Mouse (Mus musculus): ENCODE data around the gene Tfam. TPM values are rescaled to one million over a fixed set of nuclear protein-coding genes. Genes with fewer than 3 reads are reported as not detected.

Gene Tfam
- polyA plus RNA-seq, 1 experiment from 2014 or later: 29.4 TPM

DNA sequence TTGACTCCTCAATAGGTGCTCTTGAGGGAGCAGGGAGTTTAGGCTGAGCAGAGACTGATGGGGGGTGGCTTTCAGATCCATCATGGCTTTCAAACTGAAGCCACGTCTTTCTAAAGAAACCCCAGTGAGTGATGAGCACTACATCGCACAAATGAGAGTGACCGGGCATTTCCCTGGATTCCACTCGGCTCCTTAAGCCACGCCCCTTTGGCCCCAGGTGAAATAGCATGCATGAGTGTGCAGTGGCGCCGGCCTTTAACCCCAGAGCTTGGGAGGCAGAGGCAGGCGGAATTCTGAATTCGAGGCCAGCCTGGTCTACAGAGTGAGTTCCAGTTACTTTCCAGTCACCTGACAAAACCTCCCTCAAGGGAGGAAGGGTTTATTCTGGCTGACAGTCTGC, 22.1 kb downstream of the Tfam start:
- no peak for ATAC-seq
- TF ChIP-seq CTCF (IDR thresholded peaks at IDR 0.05): no peak
- TF ChIP-seq EP300 (IDR thresholded peaks at IDR 0.05): no peak
- no peaks in the 10 kb centered on the region for H3K36me3 ChIP-seq (ENCODE audit: insufficient read depth, low read length)

DNA sequence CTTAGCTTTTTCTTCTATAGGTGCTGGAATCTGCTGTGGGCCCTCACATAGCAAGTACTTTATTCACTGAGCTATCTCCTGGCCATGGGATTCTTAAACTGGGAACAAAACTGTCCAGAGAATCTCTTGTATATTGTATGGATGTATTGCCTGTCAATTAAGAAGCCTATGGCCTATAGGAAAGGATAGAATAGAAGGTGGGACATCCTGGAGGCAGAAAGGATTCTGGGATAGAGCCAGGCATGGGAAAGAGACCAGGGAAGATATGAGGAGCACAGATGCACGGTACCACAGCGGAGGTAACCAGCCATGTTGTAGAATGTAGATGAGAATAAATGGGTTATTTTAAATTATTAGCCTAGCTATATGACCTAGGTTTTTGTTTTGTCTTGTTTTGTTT, 36.6 kb downstream of the Tfam start:
- no peak for TF ChIP-seq CTCF (IDR thresholded peaks at IDR 0.05)
- no peak for TF ChIP-seq EP300 (IDR thresholded peaks at IDR 0.05)
- Histone ChIP-seq H3K9ac (replicated peaks; ENCODE audit: low read depth) (no peak overlapping the region), H3K4me2 (replicated peaks; ENCODE audit: low read depth, low read length) (no peak overlapping the region)

More for the DNA sequence above, 22.1 kb downstream of the Tfam start:
- H3K4me3 ChIP-seq (ENCODE audit: low read depth, low read length): no peak overlapping the region
- no peaks in the 10 kb centered on the region for H3K9me3 ChIP-seq (ENCODE audit: low read length)
- WGBS: 72% methylated on average over 9 of the region's 9 CpGs
- no peaks in the 10 kb centered on the region for H3K4me1 ChIP-seq (ENCODE audit: insufficient read depth, low read depth, low read length)
- DNase-seq (ENCODE audit: low spot score): no peak
- no peak overlapping the region for H3K9ac ChIP-seq (replicated peaks; ENCODE audit: low read depth)
- no peak overlapping the region for H3K27ac ChIP-seq (ENCODE audit: low read length)
- H3K27me3 ChIP-seq (replicated peaks; ENCODE audit: insufficient read depth, low read length): 0 out of 2 replicates have a peak, but pooled peaks cover 3% of the 10 kb centered on the region
- H3K4me2 ChIP-seq (replicated peaks; ENCODE audit: low read depth, low read length): no peak overlapping the region

DNA sequence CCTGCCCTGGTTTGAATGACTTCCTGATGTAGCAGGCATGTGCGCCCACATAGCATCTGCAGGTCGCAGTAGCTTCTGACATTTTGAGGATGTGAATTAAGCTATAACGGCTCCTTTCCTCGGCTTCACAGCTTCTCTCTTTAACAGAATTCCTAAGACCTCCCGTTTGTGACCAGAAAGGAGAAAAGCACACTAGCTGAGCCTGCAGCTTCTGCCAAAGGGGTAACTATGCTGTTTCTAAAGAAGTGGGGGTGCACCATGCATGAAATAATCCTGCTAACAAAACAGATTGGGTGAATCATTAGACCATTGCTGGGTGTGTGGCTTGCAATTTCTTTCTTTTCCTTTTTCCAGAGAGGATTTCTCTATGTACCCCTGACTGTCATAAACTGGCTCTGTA, 37.1 kb downstream of the Tfam start:
- ATAC-seq (no peak), DNase-seq (ENCODE audit: low spot score) (no peak)
- 44% methylated on average over 5 of the region's 5 CpGs for WGBS
- H3K9me3 ChIP-seq (ENCODE audit: low read length): no peaks in the 10 kb centered on the region
- no peak overlapping the region for H3K27ac ChIP-seq (ENCODE audit: low read length)
- peaks cover 4% of the 10 kb centered on the region; the same call in 1 of the 2 replicates for H3K4me1 ChIP-seq (ENCODE audit: insufficient read depth, low read depth, low read length)
- H3K27me3 ChIP-seq (replicated peaks; ENCODE audit: insufficient read depth, low read length): no peaks in the 10 kb centered on the region
- H3K36me3 ChIP-seq (ENCODE audit: insufficient read depth, low read length): no peaks in the 10 kb centered on the region
- H3K4me2 ChIP-seq (replicated peaks; ENCODE audit: low read depth, low read length): no peak overlapping the region
- no peak overlapping the region for H3K9ac ChIP-seq (replicated peaks; ENCODE audit: low read depth)
- H3K4me3 ChIP-seq (ENCODE audit: low read depth, low read length): no peak overlapping the region
- no peak for TF ChIP-seq CTCF (IDR thresholded peaks at IDR 0.05)
- no peak for TF ChIP-seq EP300 (IDR thresholded peaks at IDR 0.05)

More for the DNA sequence above, 36.6 kb downstream of the Tfam start:
- no peak for ATAC-seq
- Histone ChIP-seq H3K4me1 (ENCODE audit: insufficient read depth, low read depth, low read length) (peaks cover 4% of the 10 kb centered on the region; the same call in 1 of the 2 replicates), H3K36me3 (ENCODE audit: insufficient read depth, low read length) (no peaks in the 10 kb centered on the region), H3K4me3 (ENCODE audit: low read depth, low read length) (no peak overlapping the region), H3K27ac (ENCODE audit: low read length) (no peak overlapping the region), H3K27me3 (replicated peaks; ENCODE audit: insufficient read depth, low read length) (no peaks in the 10 kb centered on the region), H3K9me3 (ENCODE audit: low read length) (no peaks in the 10 kb centered on the region)
- WGBS: 82% methylated on average over 2 of the region's 2 CpGs
- DNase-seq (ENCODE audit: low spot score): no peak

DNA sequence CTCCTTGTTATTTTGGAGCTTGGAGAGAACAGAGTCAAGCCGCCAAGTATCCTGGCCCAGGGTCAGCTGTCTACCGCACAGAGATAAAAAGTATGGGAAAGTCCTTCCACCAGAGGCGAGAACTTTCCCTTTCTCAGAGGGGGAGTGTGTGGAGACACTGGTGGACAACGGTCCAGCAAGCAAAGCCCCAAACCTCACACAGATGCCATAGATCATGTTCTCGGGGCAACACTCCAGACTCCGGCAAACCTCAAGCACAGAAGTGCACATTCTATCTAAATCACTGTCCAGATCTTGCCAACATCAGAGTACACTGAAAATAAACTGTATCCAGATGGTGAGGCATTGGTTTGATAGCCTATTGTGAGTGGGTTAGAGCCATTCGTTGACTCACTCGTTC, 39.4 kb downstream of the Tfam start:
- H3K27me3 ChIP-seq (replicated peaks; ENCODE audit: insufficient read depth, low read length): no peaks in the 10 kb centered on the region
- no peak overlapping the region for H3K27ac ChIP-seq (ENCODE audit: low read length)
- H3K4me1 ChIP-seq (ENCODE audit: insufficient read depth, low read depth, low read length): peaks cover 4% of the 10 kb centered on the region; the same call in 1 of the 2 replicates
- H3K9me3 ChIP-seq (ENCODE audit: low read length): no peaks in the 10 kb centered on the region
- no peak overlapping the region for H3K4me3 ChIP-seq (ENCODE audit: low read depth, low read length)
- DNase-seq (ENCODE audit: low spot score) (no peak), ATAC-seq (no peak)
- 70% methylated on average over 8 of the region's 8 CpGs for WGBS
- no peak overlapping the region for H3K9ac ChIP-seq (replicated peaks; ENCODE audit: low read depth)
- no peak for TF ChIP-seq EP300 (IDR thresholded peaks at IDR 0.05)
- no peak for TF ChIP-seq CTCF (IDR thresholded peaks at IDR 0.05)
- H3K36me3 ChIP-seq (ENCODE audit: insufficient read depth, low read length): no peaks in the 10 kb centered on the region
- no peak overlapping the region for H3K4me2 ChIP-seq (replicated peaks; ENCODE audit: low read depth, low read length)

DNA sequence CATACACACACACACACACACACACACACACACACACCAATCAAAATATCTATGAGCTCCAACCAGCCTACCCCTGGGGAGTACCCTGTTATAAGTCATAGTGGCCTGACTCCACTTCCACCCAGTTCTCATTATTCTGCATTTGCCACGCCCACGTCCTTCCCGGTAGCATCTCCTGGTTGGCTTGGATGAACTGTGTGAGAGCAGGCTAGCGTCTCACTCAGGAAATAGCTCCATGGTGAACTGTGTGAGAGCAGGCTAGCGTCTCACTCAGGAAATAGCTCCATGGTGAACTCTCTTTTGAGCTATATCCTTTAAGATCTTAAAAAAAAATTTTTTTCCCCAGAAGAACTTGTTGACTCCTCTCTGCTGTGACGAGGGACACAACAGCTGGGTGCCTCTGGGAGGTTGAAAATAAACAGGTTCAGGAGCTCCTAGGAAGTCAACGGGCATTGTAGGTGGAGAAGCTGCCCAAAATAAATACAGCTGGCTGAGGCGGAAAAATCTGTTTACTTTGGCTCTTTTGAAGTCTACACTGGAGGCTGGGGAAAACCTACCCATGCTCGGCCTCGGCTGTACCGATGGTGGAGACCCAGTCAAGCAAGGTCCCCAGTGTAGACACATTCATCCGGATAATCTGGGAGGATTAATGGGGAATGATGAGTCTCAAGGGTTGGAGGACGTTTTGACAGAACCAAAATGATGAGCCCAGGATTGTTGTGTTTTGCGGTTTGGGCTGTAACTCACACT, 40.9 kb downstream of the Tfam start:
- no peak for TF ChIP-seq CTCF (IDR thresholded peaks at IDR 0.05)
- no peak for TF ChIP-seq EP300 (IDR thresholded peaks at IDR 0.05)
- WGBS: 28% methylated on average over 14 of the region's 14 CpGs
- no peak overlapping the region for H3K4me3 ChIP-seq (ENCODE audit: low read depth, low read length)
- H3K9me3 ChIP-seq (ENCODE audit: low read length): no peaks in the 10 kb centered on the region
- no peak overlapping the region for H3K9ac ChIP-seq (replicated peaks; ENCODE audit: low read depth)
- ATAC-seq (no peak), DNase-seq (ENCODE audit: low spot score) (no peak)
- no peaks in the 10 kb centered on the region for H3K36me3 ChIP-seq (ENCODE audit: insufficient read depth, low read length)
- no peaks in the 10 kb centered on the region for H3K27me3 ChIP-seq (replicated peaks; ENCODE audit: insufficient read depth, low read length)
- H3K4me2 ChIP-seq (replicated peaks; ENCODE audit: low read depth, low read length): no peak overlapping the region
- peaks cover 4% of the 10 kb centered on the region; the same call in 1 of the 2 replicates for H3K4me1 ChIP-seq (ENCODE audit: insufficient read depth, low read depth, low read length)
- no peak overlapping the region for H3K27ac ChIP-seq (ENCODE audit: low read length)

DNA sequence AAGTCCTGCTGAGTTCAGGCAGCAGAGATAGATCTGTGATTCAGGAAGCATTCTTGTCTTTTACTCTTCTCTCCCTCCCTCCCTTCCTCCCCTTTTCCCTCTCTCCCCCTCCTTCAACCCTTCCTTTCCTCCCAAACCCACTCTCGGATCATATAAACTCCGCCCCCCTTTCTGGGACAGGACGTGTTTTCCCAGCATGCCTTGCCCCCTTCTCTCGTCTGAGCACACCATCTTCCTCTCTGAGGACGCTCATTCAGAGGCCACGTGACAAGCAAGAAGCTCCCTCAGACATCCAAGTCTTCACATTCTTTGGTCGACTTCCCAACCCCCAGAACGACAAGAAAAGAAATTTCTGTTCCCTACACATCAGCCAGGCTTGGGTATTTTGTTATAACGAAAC, 42.6 kb downstream of the Tfam start:
- peak; percentile 59 for DNase-seq (ENCODE audit: low spot score)
- no peak overlapping the region for H3K4me2 ChIP-seq (replicated peaks; ENCODE audit: low read depth, low read length)
- ATAC-seq: no peak; the same call in 1 of the 2 replicates

More for the DNA sequence above, 42.6 kb downstream of the Tfam start:
- Histone ChIP-seq H3K9ac (replicated peaks; ENCODE audit: low read depth) (no peak overlapping the region), H3K4me1 (ENCODE audit: insufficient read depth, low read depth, low read length) (peaks cover 4% of the 10 kb centered on the region; the same call in 1 of the 2 replicates), H3K27me3 (replicated peaks; ENCODE audit: insufficient read depth, low read length) (no peaks in the 10 kb centered on the region), H3K4me3 (ENCODE audit: low read depth, low read length) (no peak overlapping the region), H3K27ac (ENCODE audit: low read length) (no peak overlapping the region), H3K9me3 (ENCODE audit: low read length) (no peaks in the 10 kb centered on the region), H3K36me3 (ENCODE audit: insufficient read depth, low read length) (no peaks in the 10 kb centered on the region)
- WGBS: 37% methylated on average over 9 of the region's 9 CpGs
- TF ChIP-seq CTCF (IDR thresholded peaks at IDR 0.05): no peak
- no peak for TF ChIP-seq EP300 (IDR thresholded peaks at IDR 0.05)
